Mouse (Mus musculus): ENCODE measurements around the gene Ncam1. TPM values are rescaled to one million over a fixed set of nuclear protein-coding genes. Genes with fewer than 3 reads are reported as not detected.
A peak's percentile ranks its signal among the peaks of the same experiment; 100 is the strongest.

Ncam1 gene
- polyA plus RNA-seq, 1 experiment from 2014 or later: 25.2 TPM

DNA sequence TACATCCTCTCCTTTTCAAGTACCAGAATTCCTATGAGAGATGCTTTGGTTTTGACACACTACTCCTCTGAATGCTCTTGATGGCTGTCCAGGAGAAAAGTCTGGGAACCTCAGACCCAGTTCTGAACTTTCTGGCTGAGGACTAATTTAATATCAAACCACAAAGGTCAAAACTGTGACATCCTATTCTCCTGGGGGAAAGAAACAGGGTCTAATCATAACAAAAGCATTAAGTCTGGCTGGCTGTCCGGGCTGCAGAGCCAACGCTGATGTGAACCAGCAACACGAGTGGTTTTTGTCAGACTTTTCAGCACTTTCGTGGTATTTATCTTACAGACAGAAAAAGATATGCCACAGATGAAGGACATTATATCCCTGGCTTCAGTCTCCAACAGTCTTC lies 192.9 kb downstream of the Ncam1 start:
- H3K27ac ChIP-seq (ENCODE audit: low read length): no peak overlapping the region
- no peaks in the 10 kb centered on the region for H3K9me3 ChIP-seq (ENCODE audit: control insufficient read depth, low read length)
- H3K36me3 ChIP-seq (ENCODE audit: control insufficient read depth, insufficient read depth, low read length): no peaks in the 10 kb centered on the region
- H3K4me2 ChIP-seq (ENCODE audit: low read depth, low read length): no peak overlapping the region
- H3K4me3 ChIP-seq (ENCODE audit: low read length): no peak overlapping the region
- H3K27me3 ChIP-seq (ENCODE audit: control insufficient read depth, insufficient read depth, low read depth, low read length): no peaks in the 10 kb centered on the region
- no peaks in the 10 kb centered on the region for H3K4me1 ChIP-seq (replicated peaks; ENCODE audit: control insufficient read depth, insufficient read depth, low read length)
- no peak overlapping the region for H3K9ac ChIP-seq (ENCODE audit: low read length)
- WGBS: 29% methylated on average over 4 of the region's 4 CpGs
- ATAC-seq (ENCODE audit: low read depth): no peak

DNA sequence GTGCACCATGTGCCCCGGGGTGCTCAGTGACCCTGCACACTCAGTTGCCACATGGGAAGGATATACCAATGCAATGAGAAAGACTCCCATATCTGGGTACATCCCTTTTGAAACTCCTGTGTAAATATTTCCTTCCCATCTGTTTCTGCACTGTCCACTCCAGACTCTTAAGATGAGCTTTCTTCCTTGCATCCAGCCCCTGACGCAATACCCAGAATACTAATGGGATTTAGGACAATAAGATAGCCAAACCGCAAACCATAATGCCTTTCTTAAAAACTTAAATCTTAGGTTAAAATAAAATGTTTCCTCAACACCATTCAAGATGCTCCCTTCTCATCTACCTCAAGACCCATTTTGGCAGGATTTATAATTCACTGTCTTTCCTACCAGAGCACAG lies 193.4 kb downstream of the Ncam1 start:
- no peak overlapping the region for H3K4me3 ChIP-seq (ENCODE audit: low read length)
- no peak overlapping the region for H3K9ac ChIP-seq (ENCODE audit: low read length)
- no peaks in the 10 kb centered on the region for H3K27me3 ChIP-seq (ENCODE audit: control insufficient read depth, insufficient read depth, low read depth, low read length)
- H3K4me1 ChIP-seq (replicated peaks; ENCODE audit: control insufficient read depth, insufficient read depth, low read length): no peaks in the 10 kb centered on the region
- no peak overlapping the region for H3K27ac ChIP-seq (ENCODE audit: low read length)
- WGBS: 90% methylated on average over 3 of the region's 3 CpGs
- no peaks in the 10 kb centered on the region for H3K36me3 ChIP-seq (ENCODE audit: control insufficient read depth, insufficient read depth, low read length)
- no peak overlapping the region for H3K4me2 ChIP-seq (ENCODE audit: low read depth, low read length)
- no peak for ATAC-seq (ENCODE audit: low read depth)
- no peaks in the 10 kb centered on the region for H3K9me3 ChIP-seq (ENCODE audit: control insufficient read depth, low read length)

DNA sequence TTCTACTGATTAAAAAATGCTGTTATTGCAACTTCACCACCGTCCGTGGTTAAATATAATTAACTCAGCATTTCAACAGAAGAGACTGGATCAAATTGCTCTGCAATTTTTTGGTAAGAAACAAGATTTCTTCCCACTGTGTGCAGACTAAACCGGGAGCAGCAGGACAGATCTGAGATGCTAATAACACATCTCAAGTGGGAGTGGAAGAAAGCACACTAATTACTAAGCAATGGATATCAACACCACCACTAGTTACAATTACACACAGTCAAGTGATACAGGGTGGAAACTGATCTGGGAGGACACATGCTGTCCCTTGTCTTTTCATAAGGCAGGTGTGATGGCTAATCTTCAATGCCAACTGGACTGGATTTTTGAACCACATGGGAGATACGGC lies 197.5 kb downstream of the Ncam1 start:
- Histone ChIP-seq H3K36me3 (ENCODE audit: control insufficient read depth, insufficient read depth, low read length) (no peaks in the 10 kb centered on the region), H3K9me3 (ENCODE audit: control insufficient read depth, low read length) (no peaks in the 10 kb centered on the region), H3K27me3 (ENCODE audit: control insufficient read depth, insufficient read depth, low read depth, low read length) (no peaks in the 10 kb centered on the region), H3K4me1 (replicated peaks; ENCODE audit: control insufficient read depth, insufficient read depth, low read length) (no peaks in the 10 kb centered on the region), H3K27ac (ENCODE audit: low read length) (no peak overlapping the region), H3K9ac (ENCODE audit: low read length) (no peak overlapping the region), H3K4me2 (ENCODE audit: low read depth, low read length) (no peak overlapping the region), H3K4me3 (ENCODE audit: low read length) (no peak overlapping the region)
- ATAC-seq (ENCODE audit: low read depth): no peak
- WGBS: 65% methylated on average over 4 of the region's 4 CpGs

DNA sequence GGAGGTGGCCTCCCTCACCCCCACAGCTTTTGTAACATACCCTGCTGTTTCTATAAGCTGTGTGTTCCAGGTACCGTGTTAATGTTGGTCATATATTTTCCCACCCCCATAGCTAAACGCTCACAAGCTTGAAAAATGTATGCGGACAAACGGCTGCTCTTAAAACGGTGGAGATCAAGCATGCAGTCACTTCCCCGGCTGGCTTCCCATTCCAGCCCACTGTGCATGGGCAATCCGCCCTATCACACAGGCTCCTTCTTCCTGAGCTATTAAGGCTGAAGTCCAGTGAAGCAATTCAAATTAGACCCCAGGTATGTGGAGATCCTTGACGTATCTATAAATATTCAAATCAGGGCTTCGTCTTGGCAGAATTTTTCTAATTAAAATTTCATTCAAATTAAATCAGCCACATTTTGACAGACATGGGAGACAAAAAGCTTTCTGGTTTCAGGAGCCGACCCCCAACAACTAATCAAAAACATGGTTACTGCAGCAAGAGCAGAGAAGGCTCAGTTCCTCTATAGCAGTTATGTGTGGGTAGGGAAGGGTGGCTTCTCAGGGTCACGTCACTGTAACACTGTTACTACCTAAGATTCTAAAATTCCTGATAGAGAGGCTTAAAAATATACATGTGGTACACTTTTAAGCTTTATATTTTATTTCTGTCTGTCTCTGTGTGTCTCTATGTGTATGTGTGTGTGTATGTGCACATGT lies 202.9 kb downstream of the Ncam1 start:
- Histone ChIP-seq H3K4me3 (ENCODE audit: low read length) (no peak overlapping the region), H3K4me2 (ENCODE audit: low read depth, low read length) (no peak overlapping the region)
- no peak for ATAC-seq (ENCODE audit: low read depth)

DNA sequence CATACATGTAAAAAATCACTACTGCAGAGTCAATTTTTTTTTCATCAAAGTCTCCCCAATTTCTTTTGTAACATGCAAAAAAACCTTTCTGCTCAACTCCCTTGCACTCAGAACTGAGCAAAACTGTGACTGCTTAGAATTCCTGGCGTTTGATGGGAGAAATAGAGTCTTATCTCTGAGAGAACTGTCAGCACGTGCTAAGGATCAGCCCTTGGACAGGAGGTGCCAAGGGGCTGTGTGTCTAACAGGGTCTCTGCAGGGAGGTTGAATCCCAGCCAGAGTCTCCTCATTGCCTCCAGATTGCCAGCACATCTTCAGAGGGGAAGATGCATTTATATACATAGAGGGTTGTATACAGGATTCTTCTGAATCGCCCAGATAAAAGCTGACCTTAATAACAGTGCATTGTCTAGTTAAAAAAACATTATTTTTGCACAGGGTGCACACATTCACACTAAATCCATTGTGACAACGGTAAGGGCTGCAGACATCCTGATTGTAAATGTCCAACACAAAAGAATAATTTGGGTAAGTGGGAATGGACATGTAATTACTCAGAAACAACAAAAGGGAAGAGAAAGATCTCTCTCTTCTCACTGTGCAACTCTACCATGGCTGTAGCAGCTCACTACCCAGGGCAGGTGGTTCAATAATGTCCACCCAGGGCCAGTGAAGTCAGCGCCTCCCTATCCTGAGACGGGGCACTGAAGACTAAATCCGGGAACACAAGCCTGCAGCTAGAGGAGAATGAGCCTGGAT lies 203.7 kb downstream of the Ncam1 start:
- 36% methylated on average over 7 of the region's 7 CpGs for WGBS
- 0 out of 2 replicates have a peak, but pooled peaks have one; percentile 51 for ATAC-seq (ENCODE audit: low read depth)
- Histone ChIP-seq H3K9ac (ENCODE audit: low read length) (no peak overlapping the region), H3K27me3 (ENCODE audit: control insufficient read depth, insufficient read depth, low read depth, low read length) (no peaks in the 10 kb centered on the region), H3K36me3 (ENCODE audit: control insufficient read depth, insufficient read depth, low read length) (no peaks in the 10 kb centered on the region), H3K27ac (ENCODE audit: low read length) (no peak overlapping the region), H3K4me1 (replicated peaks; ENCODE audit: control insufficient read depth, insufficient read depth, low read length) (0 out of 2 replicates have a peak, but pooled peaks cover 4% of the 10 kb centered on the region), H3K4me3 (ENCODE audit: low read length) (no peak overlapping the region), H3K4me2 (ENCODE audit: low read depth, low read length) (no peak overlapping the region), H3K9me3 (ENCODE audit: control insufficient read depth, low read length) (no peaks in the 10 kb centered on the region)

More for the DNA sequence above, 202.9 kb downstream of the Ncam1 start:
- H3K4me1 ChIP-seq (replicated peaks; ENCODE audit: control insufficient read depth, insufficient read depth, low read length): 0 out of 2 replicates have a peak, but pooled peaks cover 4% of the 10 kb centered on the region
- no peak overlapping the region for H3K27ac ChIP-seq (ENCODE audit: low read length)
- no peaks in the 10 kb centered on the region for H3K36me3 ChIP-seq (ENCODE audit: control insufficient read depth, insufficient read depth, low read length)
- H3K9me3 ChIP-seq (ENCODE audit: control insufficient read depth, low read length): no peaks in the 10 kb centered on the region
- WGBS: 55% methylated on average over 11 of the region's 11 CpGs
- no peaks in the 10 kb centered on the region for H3K27me3 ChIP-seq (ENCODE audit: control insufficient read depth, insufficient read depth, low read depth, low read length)
- no peak overlapping the region for H3K9ac ChIP-seq (ENCODE audit: low read length)

DNA sequence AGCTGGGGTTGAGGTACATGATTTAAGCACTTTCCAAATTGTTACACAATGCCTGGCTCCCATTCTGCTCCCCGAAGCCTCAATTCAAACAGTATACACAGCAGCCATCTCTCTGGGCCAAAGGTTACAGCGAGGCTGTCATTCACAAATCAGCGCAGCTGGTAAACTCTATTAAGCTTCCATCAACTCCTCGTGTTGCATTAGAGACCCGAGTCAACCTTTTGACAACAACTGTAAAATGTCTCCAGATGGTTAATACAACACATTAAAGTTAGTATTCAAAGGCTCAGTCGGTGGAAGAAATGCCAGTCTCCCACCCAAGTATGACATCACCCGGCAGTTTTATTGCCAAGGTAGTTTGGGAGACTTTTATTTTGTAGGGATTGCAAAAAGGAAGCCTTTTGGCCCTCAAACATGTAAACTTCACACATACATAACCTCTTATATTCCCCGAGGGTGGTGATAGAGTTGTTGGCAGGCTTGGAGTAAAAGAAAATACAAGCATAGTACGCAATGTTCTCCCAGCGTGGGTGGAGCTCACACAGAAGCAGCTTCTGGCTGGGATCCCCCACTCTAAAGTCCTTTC lies 204.7 kb downstream of the Ncam1 start:
- ATAC-seq (ENCODE audit: low read depth): peak; percentile 79
- 33% methylated on average over 10 of the region's 10 CpGs for WGBS
- no peaks in the 10 kb centered on the region for H3K27me3 ChIP-seq (ENCODE audit: control insufficient read depth, insufficient read depth, low read depth, low read length)

DNA sequence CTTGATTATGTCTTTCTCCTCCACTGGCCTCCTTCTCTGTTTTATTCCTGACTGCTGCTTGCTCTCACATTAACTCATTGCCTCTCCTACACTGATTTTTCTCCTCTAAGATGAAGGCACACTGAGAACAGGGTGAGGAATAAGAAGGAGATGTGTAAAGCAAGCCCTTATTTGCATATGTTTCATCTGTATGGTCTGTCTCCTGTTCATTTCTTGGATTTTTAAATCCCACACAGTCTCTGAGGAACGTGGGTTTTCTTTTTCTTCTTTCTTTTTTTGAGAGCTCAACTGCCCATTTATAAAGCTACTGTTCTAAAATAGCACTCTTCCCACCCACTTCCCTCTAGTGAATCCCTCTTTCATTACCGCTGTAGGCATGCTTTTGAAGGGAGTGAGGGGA lies 206.7 kb downstream of the Ncam1 start:
- Histone ChIP-seq H3K4me1 (replicated peaks; ENCODE audit: control insufficient read depth, insufficient read depth, low read length) (0 out of 2 replicates have a peak, but pooled peaks cover 4% of the 10 kb centered on the region), H3K27ac (ENCODE audit: low read length) (no peak overlapping the region), H3K27me3 (ENCODE audit: control insufficient read depth, insufficient read depth, low read depth, low read length) (no peaks in the 10 kb centered on the region), H3K9me3 (ENCODE audit: control insufficient read depth, low read length) (no peaks in the 10 kb centered on the region), H3K4me2 (ENCODE audit: low read depth, low read length) (no peak overlapping the region), H3K36me3 (ENCODE audit: control insufficient read depth, insufficient read depth, low read length) (no peaks in the 10 kb centered on the region), H3K9ac (ENCODE audit: low read length) (no peak overlapping the region), H3K4me3 (ENCODE audit: low read length) (no peak overlapping the region)
- ATAC-seq (ENCODE audit: low read depth): no peak
- WGBS: 63% methylated on average over 2 of the region's 2 CpGs

More for the DNA sequence above, 204.7 kb downstream of the Ncam1 start:
- 0 out of 2 replicates have a peak, but pooled peaks cover 4% of the 10 kb centered on the region for H3K4me1 ChIP-seq (replicated peaks; ENCODE audit: control insufficient read depth, insufficient read depth, low read length)
- no peak overlapping the region for H3K27ac ChIP-seq (ENCODE audit: low read length)
- no peaks in the 10 kb centered on the region for H3K36me3 ChIP-seq (ENCODE audit: control insufficient read depth, insufficient read depth, low read length)
- H3K9me3 ChIP-seq (ENCODE audit: control insufficient read depth, low read length): no peaks in the 10 kb centered on the region
- no peak overlapping the region for H3K9ac ChIP-seq (ENCODE audit: low read length)
- H3K4me3 ChIP-seq (ENCODE audit: low read length): no peak overlapping the region
- H3K4me2 ChIP-seq (ENCODE audit: low read depth, low read length): no peak overlapping the region

DNA sequence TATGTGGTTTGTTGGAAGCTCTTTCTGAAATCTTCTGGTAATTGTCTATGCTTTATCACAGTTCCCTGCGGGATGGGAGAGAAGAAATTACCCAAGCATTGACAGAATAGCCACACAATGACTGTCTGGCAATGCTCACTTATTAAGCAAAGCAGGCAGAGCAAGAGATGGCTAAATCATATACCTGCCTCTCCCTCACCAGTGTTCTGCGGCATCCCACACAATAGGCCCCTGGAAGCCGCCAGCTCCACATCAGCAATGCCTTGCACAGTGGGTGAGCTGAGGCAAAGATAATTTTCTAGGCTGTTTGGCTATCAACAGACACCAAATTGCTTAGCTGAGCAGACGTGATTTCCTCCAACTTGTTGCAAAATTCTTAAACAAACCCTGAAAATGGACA lies 208.5 kb downstream of the Ncam1 start:
- Histone ChIP-seq H3K9ac (ENCODE audit: low read length) (no peak overlapping the region), H3K36me3 (ENCODE audit: control insufficient read depth, insufficient read depth, low read length) (no peaks in the 10 kb centered on the region), H3K4me1 (replicated peaks; ENCODE audit: control insufficient read depth, insufficient read depth, low read length) (0 out of 2 replicates have a peak, but pooled peaks cover 4% of the 10 kb centered on the region), H3K4me2 (ENCODE audit: low read depth, low read length) (no peak overlapping the region), H3K9me3 (ENCODE audit: control insufficient read depth, low read length) (no peaks in the 10 kb centered on the region), H3K27ac (ENCODE audit: low read length) (peak overlapping the region; percentile 36; the same call in 1 of the 2 replicates), H3K4me3 (ENCODE audit: low read length) (no peak overlapping the region), H3K27me3 (ENCODE audit: control insufficient read depth, insufficient read depth, low read depth, low read length) (no peaks in the 10 kb centered on the region)
- ATAC-seq (ENCODE audit: low read depth): peak; percentile 48; the same call in 1 of the 2 replicates
- WGBS: 63% methylated on average over 4 of the region's 4 CpGs

DNA sequence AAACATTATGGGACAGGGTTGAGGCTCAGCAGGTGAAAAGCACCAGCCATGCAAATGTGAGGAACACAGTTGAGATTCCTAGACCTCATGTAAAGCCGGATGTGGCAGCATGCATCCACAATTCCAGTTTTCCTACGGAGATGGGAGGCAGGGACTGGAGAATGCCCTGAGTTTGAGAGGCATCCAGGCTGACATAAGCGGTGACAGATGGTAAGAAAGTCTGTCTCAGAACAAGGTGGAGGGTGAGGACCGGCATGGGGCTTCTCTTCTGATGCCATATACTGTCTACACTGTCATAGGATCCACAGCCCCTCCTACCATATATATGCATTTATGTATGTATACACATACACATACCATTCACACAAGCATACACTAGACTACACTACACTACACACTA lies 221.6 kb downstream of the Ncam1 start:
- Histone ChIP-seq H3K4me3 (ENCODE audit: low read length) (no peak overlapping the region), H3K27me3 (ENCODE audit: control insufficient read depth, insufficient read depth, low read depth, low read length) (no peaks in the 10 kb centered on the region), H3K4me1 (replicated peaks; ENCODE audit: control insufficient read depth, insufficient read depth, low read length) (peaks cover 4% of the 10 kb centered on the region), H3K27ac (ENCODE audit: low read length) (no peak overlapping the region), H3K4me2 (ENCODE audit: low read depth, low read length) (no peak overlapping the region), H3K9me3 (ENCODE audit: control insufficient read depth, low read length) (no peaks in the 10 kb centered on the region), H3K9ac (ENCODE audit: low read length) (no peak overlapping the region), H3K36me3 (ENCODE audit: control insufficient read depth, insufficient read depth, low read length) (no peaks in the 10 kb centered on the region)
- ATAC-seq (ENCODE audit: low read depth): no peak
- WGBS: 86% methylated on average over 4 of the region's 4 CpGs

Data from lung, embryonic 16.5 days (tissue).